Mouse (Mus musculus) right cerebral cortex, adult 18-20 months (tissue): ENCODE measurements at regions not wholly inside any gene's neighbourhood (a gene's known extent, or its start where the extent isn't known, plus 50 kb on each side); places are given as distances from the start of the nearest gene placed in this dataset.

Source experiments
- DNase-seq: peaks from one replicate; pipeline ENCODE4 v3.0.0; 2022; ENCODE audit warnings: mixed read lengths

DNA sequence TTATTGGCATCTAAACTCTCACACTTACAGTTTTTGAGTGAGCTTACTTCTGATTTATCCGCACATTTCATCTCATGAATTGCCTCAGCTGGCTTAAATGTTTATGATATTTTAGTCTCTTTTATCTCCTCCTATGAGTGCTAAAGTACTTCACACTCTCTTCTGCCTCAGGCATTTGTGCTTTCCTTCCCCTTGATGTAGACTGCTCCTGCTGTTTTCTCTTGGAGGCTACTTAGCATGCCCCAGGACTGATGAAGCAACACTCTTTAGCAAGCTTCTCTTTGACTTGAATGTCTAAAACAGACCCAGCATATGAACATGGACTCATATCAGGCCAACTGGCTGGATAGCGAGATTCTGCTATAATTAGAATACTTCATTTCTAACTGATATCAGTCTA lies 882.8 kb downstream of the Tecrl start:
- DNase-seq = no peak

DNA sequence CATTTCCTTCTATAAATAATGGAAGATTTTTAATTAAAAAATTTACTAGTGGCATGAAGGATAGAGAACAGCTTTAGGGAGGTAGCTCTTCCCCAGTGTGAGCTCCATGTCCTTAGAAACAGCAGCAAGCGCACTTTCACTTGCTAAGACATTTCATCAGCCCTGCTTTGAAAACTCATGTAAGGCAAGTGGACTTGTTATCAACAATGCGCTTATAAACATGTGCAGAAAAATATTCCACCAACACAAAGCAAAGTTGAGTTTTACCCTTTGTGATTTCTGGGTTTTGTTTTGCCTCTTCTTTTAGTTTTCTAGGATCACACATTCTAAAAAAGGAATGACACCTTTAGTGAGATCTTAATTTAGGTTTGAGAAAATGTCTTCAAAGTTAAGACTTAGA lies 890.7 kb downstream of the Tecrl start:
- no peak for DNase-seq

DNA sequence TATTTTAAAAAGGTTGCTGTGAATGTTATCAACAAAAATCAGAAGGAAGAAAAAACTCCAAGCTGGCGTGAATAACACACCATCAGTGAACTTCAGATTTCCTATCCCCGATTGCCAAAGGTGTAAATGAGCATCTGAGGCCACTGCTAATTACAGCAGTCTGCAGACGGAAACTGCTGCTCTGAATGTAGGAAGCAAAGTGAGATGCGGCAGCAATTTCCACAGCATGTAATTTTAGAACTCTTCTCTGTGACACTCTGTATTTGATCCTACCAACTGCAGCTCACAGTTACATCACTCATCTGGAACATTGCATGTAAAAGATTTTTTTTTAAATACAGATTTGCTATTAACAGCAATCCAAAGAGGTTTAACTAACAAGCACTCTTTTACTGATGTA lies 913.7 kb downstream of the Tecrl start:
- peak; percentile 48 for DNase-seq

DNA sequence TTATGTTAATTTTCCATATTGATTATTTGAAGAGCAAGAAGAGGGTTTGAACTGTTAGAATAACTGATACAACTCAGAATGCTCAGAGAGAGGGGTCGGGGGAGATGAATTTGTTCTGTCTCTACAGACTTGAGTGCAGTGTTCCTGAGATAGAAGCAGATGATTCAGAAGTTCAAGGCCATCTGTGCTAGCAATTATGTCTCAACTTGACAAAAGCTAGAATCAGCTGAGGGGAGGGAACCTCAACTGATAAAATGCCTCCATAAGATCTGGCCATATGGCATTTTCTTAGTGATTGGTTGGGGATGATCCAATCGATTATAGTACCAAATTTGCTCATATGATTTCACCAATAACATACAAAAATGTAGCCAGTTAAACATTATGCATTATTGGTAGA lies 914.9 kb downstream of the Tecrl start:
- DNase-seq = no peak

DNA sequence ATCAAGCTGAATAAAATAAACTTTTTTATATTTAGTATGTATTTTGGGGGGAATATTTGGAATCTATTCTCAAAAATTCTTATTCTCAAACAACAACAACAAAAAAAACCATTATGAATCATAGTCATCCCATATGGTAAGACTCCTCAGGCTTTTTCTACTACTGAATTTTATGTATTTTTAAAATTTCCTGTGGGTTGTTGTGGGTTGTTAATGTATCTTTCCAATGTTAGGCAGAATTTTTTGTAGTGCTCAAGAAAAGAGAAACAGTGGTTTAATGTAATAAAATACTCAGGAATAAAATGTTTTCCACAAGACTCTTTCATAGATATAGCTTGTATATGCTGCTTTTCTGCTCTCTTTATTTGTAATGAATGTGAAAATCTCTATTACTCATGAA lies 934.6 kb downstream of the Tecrl start:
- DNase-seq = no peak

DNA sequence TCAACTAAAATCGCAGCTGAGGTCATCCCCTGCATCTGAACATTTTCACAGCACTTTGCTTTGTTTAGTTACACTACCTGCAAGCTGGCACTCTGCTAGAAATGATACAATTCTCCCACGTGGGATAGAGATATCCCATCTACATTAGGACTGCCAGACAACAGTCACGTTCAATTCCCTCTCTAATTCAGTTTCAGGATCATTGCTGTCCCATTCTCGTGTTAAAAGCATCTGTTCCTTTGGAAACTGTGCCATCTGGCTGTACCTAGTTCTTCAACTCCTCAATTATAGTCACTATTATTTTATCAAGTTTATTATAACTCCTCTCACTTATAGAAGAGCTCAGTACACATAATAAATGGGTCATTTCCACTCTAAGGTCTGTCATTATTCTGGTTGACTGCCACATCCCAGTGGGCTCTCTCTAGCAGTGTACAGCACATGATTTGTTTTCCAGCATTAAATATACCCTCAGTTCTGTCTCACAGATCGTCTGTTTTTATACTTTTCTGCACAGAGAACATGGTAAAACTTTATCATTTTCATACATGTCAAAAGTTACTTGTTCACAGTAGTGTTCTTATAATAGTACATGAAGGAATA lies 958.3 kb downstream of the Tecrl start:
- peak; percentile 6 for DNase-seq

DNA sequence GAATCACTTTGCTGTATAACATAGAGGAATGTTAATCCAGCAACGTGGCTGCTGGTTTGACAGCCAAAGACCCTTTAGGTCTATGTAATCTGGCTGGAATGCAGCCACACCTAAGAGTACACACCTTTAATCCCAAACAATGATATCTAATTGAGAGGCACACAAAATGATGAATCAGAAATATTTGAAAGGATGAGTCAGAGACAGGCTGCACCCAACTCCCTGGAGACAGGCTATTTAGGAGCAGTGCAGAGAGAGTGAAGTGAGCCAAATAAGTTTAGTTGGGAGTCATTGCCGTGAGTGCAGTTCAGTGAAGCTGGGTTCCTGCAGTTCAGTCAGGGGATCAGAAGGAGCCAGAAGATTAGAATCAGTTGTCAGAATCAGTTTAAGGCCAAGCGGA lies 993.4 kb downstream of the Tecrl start:
- DNase-seq = no peak

DNA sequence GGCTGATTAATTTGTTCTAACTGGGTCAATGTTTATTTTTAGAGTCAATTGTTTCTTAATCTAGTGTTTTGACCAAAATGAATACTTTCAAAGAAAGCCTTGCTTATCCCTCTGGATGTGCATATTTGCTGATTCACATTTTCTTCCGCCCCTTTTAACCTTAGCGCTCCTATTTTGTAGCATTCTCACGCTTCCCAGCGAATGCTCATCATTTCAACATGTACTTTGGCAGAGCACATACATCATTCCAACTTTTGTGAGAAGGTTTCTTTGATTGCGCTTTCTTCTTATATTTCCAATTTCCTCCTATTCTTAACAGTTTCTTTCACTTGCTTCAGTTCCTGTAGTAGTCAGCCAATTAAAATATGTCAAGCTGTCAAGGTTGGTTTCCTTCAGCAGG lies 998.7 kb downstream of the Tecrl start:
- no peak for DNase-seq

DNA sequence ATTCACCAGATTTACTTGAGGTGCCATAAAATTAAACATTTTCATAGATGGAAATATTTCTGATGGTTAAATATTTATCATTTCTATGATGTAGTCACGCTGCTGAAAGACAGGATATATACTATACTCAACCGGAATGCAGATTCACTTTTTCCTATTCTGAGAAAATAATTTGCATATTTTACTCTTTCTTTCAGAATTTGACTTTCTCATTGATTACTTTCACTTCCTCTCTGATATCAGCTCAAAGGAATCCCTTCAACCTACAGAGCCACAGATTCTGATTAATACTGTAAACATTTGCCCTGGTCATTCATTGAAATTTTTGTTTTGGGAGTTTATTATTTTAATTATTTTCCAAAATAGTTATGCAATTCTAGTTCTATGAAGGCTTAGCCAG lies 1003.9 kb downstream of the Tecrl start:
- no peak for DNase-seq

DNA sequence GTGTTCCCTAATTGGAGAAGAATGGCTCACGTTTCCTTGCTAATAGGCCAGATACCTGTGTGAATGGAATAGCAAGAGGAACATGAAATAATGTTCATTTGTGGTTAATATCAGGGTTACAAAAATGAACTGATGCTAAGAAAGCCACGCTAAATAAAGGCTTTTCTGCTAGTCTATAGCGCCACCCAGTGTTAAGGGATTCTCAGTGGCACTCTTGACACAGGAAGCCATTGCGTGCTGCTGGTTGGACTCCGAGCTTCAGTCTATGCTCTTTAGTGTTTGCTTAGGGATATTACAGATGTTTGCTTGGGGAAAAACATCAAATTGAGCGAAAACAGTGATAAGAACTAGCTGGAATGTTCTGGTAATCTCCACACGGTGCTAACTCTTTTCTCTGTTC lies 1008.3 kb downstream of the Tecrl start:
- peak; percentile 78 for DNase-seq

DNA sequence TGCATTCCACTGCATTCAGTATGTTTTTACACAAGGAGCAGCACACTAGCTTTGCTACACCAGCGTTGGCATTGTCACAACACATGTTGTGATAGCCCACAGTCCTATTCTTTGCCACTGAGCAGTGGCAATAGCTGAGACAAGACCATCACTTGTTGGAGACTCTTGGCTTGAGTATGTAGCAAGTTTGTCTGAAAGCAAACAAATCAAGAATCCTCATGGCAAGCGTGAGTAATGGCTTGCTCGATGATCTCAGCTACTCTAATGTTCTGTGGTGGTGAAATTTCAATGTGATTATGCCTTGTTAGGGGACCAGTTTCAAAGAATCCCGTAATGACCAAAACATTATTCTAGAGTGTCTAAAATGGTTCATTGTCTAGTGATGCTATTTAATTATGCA lies 1030.6 kb downstream of the Tecrl start:
- DNase-seq = no peak

DNA sequence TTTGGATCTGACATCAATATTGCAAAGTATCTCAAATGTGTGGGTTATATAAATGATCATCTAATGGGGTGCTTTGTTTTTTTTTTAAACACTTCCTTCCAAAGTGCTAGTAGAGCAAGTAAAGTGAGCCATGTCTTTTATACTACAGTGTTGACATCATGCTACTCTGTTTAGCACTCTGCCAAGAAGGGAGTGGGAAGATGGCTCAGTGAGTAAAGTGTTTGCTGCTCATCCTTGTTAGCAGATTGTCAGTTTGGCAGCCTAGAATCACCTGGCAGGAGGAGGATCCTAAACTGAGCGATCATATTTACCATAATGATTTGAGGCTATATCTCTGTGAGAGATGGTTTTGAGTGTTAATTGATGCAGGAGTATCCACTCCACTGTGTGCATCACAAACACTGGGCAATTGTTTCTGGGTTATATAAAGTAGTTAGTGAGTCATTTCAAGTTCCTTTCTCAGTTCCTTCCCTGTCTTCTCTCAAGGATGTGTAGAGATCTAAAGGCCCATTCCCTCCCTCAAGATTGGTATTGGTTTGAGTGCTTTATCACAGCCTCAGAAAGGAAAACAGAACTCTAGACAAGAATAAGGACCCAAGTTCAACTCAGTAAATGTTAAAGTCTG lies 1035.2 kb downstream of the Tecrl start:
- DNase-seq = peak; percentile 23

DNA sequence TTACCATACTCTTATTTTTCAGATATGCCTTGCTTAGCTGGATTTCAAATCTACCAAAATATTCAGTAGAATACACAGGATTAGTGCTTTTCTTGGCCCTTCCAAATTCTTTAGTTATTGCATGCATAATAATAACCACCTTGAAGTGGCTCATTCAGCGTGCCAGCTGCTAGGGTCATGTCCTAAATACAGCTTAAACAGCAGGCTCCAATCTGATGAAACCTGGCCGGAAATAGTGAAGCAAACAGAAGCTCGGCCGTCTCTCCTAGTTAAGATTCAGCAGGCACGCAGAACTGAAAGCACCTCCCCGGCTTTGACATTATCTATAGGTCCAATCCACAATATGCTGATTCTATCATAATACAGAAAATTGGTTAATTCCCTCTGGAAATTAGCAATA lies 1042.9 kb downstream of the Tecrl start:
- DNase-seq = no peak

DNA sequence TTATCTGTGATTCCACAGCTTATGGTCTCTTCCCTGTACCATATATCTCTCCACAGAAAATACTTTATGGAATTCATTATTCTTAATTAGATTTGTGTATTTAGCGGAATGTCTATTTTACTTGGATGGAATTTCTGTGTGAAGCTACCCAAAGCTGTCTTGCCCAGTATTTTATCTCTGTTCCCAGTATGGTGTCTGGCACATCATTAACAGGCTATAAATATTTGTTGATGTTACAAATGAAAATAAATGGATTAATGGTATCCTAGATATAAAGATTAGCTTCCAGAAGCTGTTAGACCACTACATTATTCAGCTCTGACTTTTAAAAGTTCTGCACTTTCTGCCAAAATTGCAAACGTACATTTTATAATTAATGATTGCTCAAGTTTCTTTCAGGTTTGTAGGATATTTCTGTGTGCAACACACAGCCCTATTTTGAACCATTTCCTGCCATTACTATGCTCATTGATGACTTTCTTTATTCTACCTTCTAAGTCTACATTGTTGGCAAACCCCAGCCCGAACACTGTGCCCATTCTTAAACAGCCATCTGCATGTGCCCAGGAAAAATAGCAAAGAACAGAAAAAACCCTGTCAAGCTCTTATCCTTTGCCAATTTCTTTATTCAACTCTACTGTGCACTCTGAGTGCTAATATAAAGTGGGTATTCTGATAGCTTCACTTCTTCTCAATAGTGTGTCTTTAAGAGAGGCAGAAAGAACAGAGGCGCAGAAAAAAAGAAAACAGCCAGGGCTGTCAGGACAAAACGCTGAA lies 1066.7 kb downstream of the Tecrl start:
- DNase-seq = no peak

DNA sequence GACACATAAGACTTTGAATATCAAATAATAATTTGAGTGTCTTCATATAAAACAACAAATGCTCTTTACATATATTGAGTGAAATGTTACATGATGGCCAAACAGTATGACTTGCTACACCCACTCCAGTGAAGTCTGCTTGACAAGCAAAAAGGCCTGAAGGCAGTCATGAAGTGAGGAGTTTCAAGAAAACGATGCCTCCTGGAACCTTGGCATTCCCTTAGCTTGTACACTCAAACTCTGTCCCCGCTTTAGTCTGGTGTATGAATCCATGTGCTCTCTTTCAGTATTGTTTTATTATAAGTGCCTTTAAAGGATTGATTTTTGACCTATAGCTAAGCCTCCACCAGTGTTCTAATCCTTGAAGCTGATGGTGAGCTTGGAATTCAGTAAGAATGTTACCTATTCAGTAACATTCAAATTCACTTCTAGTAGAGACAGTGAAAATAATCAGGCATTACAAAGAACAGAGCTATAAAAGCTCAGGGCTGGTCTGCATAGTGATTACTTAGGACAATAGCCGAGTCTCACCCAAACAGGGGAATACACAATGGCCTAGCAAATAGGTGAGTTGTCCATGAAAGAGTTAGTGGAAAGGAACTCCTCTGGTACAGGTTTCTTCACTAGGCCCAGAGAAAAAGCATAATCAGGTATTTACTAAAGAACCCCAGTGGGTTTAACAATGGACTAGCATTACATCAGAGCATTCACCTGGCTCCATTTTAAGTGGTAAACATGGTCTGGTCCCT lies 1101.5 kb downstream of the Tecrl start:
- DNase-seq = no peak

DNA sequence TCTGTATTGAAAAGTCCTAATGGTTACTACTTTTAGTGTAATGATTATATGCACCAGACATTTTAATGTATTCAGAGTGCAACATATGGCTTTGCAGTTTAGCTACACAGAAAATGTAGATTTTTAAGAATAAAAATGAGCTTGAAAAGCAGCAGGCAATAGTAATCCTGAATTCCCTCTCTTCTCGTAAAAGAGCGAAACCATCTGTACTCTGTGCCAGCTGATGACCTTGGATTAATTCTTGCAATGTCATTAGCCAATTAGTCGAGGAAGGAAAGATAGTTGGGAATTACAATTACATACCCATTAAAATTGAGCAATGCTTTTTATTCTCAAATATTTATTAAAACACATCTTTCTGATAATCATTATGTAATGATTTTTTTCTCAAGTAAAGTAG lies 1128.7 kb downstream of the Tecrl start:
- DNase-seq = no peak

DNA sequence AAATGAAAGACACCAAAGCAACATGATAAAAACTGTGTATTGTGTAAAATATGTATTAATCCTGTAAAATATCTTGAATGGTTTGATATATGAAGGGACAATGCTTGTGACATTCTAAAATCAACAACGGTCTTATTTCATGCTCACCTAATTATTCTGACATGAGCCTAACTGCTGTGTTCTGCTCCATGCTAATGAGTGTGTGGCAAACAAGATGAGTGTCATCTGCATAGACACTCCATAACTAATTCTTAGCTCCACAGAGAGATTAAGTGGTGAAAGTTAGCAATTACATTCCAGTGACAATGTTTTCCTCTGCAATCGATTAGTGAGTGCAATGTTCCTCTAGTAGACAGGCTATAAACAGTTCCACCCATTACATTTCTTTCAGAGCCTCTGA lies 1131.4 kb downstream of the Tecrl start:
- DNase-seq = no peak

DNA sequence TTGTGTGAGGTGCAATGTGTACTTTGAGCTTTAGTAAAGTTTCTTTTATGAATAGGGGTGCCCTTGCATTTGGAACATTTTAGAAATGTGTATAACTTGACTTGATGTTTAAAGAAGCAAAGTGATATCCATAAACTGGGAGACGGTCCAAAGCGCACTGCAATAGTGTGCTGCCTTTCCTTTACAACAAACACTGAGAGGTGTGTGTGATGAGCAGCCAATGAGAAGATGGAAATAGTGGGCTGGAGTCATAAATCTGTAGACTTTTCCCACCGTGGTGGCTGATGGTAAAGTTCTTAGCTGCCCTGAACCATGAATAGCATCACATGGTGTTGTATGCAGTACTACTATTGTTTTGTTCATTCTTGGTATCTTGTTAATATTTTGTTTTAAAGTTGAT lies 1151.4 kb downstream of the Tecrl start:
- no peak for DNase-seq
